In the genomic region with DNA sequence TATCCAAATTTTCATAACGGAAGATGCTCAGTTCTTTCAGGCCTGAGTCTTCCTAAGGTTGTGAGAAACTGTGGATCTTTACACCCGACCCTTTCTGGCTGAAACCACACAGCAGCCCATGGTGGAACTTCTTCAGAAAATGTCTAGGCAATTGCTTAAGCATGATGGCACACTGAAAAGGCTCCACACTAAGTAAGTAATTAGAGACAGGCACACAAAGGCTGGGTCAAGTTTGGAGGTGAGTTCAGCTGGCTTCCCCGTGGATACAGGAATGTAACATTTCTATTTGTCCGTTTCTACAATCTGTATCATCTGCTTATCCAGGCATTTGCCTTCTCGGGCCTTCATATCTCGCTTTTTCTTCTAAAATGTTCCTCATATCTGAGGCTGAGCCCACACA, we compare ENCODE assay signal across 26 mouse cellular contexts.
DNase-seq lines count a peak whose midpoint lies in the region; ATAC-seq and TF ChIP-seq lines count a peak whose summit lies in the region.
"Had no signal": no experiment of that assay in that cellular context is flagged by ENCODE, and none has a peak within 500 bp of the region (broad histone marks: within the 10 kb centered on the region; RNA-seq: fewer than 3 reads in every experiment).

No protein-coding gene starts in this region.

- no peaks in the 10 kb centered on the region for H3K9me3 ChIP-seq in hindbrain, embryonic 13.5 days
- no peaks in the 10 kb centered on the region for H3K9me3 ChIP-seq in hindbrain, embryonic 10.5 days
- H3K9me3 ChIP-seq: embryonic facial prominence, embryonic 13.5 days; forebrain, embryonic 13.5 days; G1E; hindbrain, embryonic 15.5 days had no signal

- peak overlapping the region; percentile 18; the same call in 1 of the 2 replicates for H3K27ac ChIP-seq in hindbrain, embryonic 13.5 days
- H3K27ac ChIP-seq in hindbrain, embryonic 10.5 days = no peak overlapping the region
- H3K27ac ChIP-seq in thymus, adult 2 months (ENCODE audit: control insufficient read depth, insufficient read depth, low read length) = peak overlapping the region; percentile 48; the same call in 1 of the 2 replicates
- H3K27ac ChIP-seq: embryonic facial prominence, embryonic 13.5 days; forebrain, embryonic 13.5 days; gastrocnemius, adult 2 months; hindbrain, embryonic 15.5 days had no signal

- no peak for TF ChIP-seq POLR2A in thymus, adult 2 months (IDR thresholded peaks at IDR 0.05; ENCODE audit: control insufficient read depth, extremely low read depth, insufficient read depth, low read length, poor library complexity)

- no peak for TF ChIP-seq CTCF in thymus, adult 2 months (IDR thresholded peaks at IDR 0.05; ENCODE audit: borderline replicate concordance, control insufficient read depth, extremely low read depth, insufficient read depth, low read length, poor library complexity)

- H3K4me2 ChIP-seq in hindbrain, embryonic 13.5 days = no peak overlapping the region
- H3K4me2 ChIP-seq: embryonic facial prominence, embryonic 13.5 days; forebrain, embryonic 13.5 days; heart, embryonic 11.5 days; hindbrain, embryonic 15.5 days had no signal

- H3K9ac ChIP-seq in hindbrain, embryonic 13.5 days = no peak overlapping the region
- H3K9ac ChIP-seq: embryonic facial prominence, embryonic 13.5 days; forebrain, embryonic 13.5 days; forebrain, postnatal 0 days; hindbrain, embryonic 15.5 days had no signal

- H3K4me1 ChIP-seq in hindbrain, embryonic 13.5 days (replicated peaks) = peaks cover 61% of the 10 kb centered on the region
- H3K4me1 ChIP-seq in hindbrain, embryonic 10.5 days (replicated peaks) = peaks cover 57% of the 10 kb centered on the region
- H3K4me1 ChIP-seq in thymus, adult 2 months (replicated peaks; ENCODE audit: control insufficient read depth, insufficient read depth, low read length) = peaks cover 51% of the 10 kb centered on the region

- 54% methylated on average over 6 of the region's 6 CpGs for WGBS in hindbrain, embryonic 13.5 days
- WGBS in hindbrain, embryonic 10.5 days = 61% methylated on average over 6 of the region's 6 CpGs
- 94% methylated on average over 6 of the region's 6 CpGs for WGBS in thymus, adult 2 months

- no peak for ATAC-seq in hindbrain, embryonic 13.5 days (ENCODE audit: low FRiP score)
- ATAC-seq: forebrain, embryonic 13.5 days; forebrain, postnatal 0 days; intestine, postnatal 0 days had no signal

- no peak overlapping the region for H3K4me3 ChIP-seq in hindbrain, embryonic 13.5 days
- no peak overlapping the region for H3K4me3 ChIP-seq in hindbrain, embryonic 10.5 days
- no peak overlapping the region for H3K4me3 ChIP-seq in thymus, adult 2 months (ENCODE audit: control insufficient read depth, insufficient read depth, low read length)
- H3K4me3 ChIP-seq: embryonic facial prominence, embryonic 13.5 days; erythroblast, embryonic 14.5 days; forebrain, embryonic 13.5 days; gastrocnemius, adult 2 months; hindbrain, embryonic 15.5 days had no signal

- no peaks in the 10 kb centered on the region for H3K36me3 ChIP-seq in hindbrain, embryonic 13.5 days
- H3K36me3 ChIP-seq in hindbrain, embryonic 10.5 days = no peaks in the 10 kb centered on the region
- H3K36me3 ChIP-seq in thymus, adult 2 months (ENCODE audit: control insufficient read depth, insufficient read depth, low read length) = peaks cover 83% of the 10 kb centered on the region
- H3K36me3 ChIP-seq: embryonic facial prominence, embryonic 13.5 days; G1E; hindbrain, embryonic 15.5 days had no signal

- H3K27me3 ChIP-seq in hindbrain, embryonic 13.5 days = no peaks in the 10 kb centered on the region
- no peaks in the 10 kb centered on the region for H3K27me3 ChIP-seq in hindbrain, embryonic 10.5 days (ENCODE audit: insufficient read depth, poor library complexity, severe bottlenecking)
- no peaks in the 10 kb centered on the region for H3K27me3 ChIP-seq in thymus, adult 2 months (ENCODE audit: control insufficient read depth, insufficient read depth, low read length)
- H3K27me3 ChIP-seq: embryonic facial prominence, embryonic 13.5 days; forebrain, embryonic 13.5 days; hindbrain, embryonic 15.5 days had no signal

- DNase-seq in embryo, embryonic 10.5 days (ENCODE audit: low spot score) = peak; percentile 32
- DNase-seq in embryo, embryonic 9.5 days (ENCODE audit: extremely low spot score) = no peak
- DNase-seq in hindbrain, embryonic 10.5 days (ENCODE audit: low spot score) = no peak
- DNase-seq in thymus, adult 2 months = no peak
- no peak for DNase-seq in thymus, postnatal 0 days (ENCODE audit: low spot score)
- peak; percentile 36 for DNase-seq in retina, postnatal 1 day
- no peak for DNase-seq in urinary bladder, adult 18-20 months (ENCODE audit: low spot score in 2 of 2)
- DNase-seq: adrenal gland, adult 8-10 months; adrenal gland, postnatal 25 days; B cell, adult 2 months; cerebellum, adult 11-12 months; cerebellum, adult 9-11 months; cerebellum, postnatal 25 days; embryo, embryonic 11 days; forebrain, postnatal 0 days; gastrocnemius, adult 2 months; gastrocnemius, postnatal 14 days; heart, adult 11 months had no signal

Comparison
In these comparisons a context has a peak if more than half of its experiments do, and no peak if none do; other contexts are left out.
1. DNase-seq: peak in embryo, embryonic 10.5 days (single experiment) and retina, postnatal 1 day (single experiment); none in embryo, embryonic 9.5 days (single experiment), hindbrain, embryonic 10.5 days (single experiment), thymus, adult 2 months (single experiment), thymus, postnatal 0 days (single experiment) and urinary bladder, adult 18-20 months (0 of 2).